Mouse (Mus musculus): ENCODE results near the gene Gm5767. TPM values are rescaled to one million over a fixed set of nuclear protein-coding genes. Genes with fewer than 3 reads are reported as not detected.
"Not testable (repeated sequence)": the region's sequence is repeated elsewhere in the genome, so short reads cannot be mapped to it uniquely, and the experiment has no call there.

The Gm5767 gene
- total RNA-seq, 2 experiments from 2014 or later = not detected

DNA sequence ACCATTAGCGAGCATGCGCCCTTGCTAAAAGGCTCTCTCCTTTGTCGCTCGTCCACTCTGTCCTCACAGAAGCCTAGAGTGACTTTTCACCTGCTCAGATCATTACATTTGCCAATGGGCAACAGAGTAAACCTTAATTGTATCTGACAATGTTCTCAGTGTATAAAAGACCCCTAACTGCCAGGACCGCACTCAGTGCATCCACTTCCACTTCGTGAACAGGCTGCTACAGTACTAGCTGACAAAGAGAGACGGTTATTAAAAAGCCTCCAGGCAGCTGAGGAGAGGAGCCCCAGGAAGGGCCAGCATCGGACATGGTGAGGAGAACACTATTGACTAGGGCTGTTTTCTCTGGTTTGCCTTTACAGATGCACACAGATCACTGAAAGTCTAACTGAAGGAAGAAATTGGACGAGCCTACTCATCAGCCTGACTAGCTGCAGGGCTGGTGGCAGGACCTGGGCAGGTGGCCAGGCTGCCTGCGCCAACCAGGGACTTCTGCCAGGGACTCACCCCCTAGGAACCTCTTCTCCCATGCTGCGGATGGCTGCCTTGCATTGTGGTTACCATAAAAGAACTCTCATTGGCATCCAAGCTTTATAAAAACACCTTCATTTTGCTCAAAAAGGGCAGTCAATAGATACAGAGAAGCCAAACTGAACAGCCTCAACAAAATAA lies 9.5 kb downstream of the Gm5767 start:
- intact Hi-C loops (cut with DNase I) = no loop called here
- no peak for DNase-seq

DNA sequence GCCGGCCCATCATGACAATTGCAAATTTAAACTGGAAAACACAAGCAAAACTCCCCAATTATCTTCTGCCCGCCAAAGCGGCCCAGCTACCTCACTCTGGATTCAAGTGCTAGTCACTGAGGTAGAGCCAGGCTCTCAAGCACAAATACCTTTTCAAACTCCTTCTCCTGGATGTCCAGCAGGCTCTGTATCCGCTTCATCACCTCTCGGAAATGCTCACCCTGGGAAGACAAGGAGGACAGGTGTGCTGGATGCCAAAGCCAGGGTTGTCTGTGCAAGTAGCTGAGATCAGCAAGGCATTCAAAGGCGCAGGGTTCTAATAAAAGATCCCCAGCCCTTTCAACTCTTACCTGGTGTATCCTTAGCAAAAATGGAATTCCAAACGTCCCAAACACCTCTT lies 10.6 kb downstream of the Gm5767 start:
- DNase-seq = no peak
- intact Hi-C loops (cut with DNase I) = no loop called here

DNA sequence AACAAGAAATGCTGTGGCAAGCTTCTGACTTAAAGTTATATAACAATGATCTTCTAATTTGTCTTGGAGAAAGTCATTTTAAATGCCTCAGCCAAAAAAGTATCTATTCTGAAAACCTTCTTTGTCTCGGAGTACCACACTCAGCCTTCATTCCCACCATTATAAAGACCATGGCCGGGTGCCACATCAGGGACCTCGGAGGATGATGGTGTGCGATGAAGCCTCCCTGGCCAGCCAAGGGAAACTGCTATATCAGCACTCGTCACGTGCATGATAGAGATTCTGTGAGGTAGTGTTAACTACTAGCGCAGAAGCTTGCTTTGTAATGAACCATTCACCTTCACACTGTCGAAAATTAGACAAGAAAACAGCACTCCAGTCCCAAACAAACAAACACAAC lies 19.0 kb downstream of the Gm5767 start:
- intact Hi-C loops (cut with DNase I) = no loop called here
- DNase-seq = no peak

DNA sequence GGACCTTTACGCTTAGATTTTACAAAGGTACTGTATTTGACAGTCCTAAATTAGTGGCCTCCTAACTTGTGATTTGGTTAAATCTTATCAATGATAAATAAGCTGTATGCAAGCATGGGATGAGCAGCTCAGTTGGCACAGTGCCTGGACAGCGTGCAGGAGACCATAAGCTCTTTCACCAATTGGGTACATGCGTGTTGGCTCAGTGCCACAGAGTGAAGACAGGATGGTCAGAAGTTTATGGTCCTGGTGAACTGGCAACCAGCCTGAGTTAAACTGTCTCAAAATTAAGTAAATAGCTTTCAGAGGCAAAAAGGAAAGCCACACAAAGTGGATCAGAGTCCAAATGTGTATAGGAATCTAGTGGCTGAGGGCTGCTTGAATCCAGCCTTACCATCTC lies 20.0 kb downstream of the Gm5767 start:
- intact Hi-C loops (cut with DNase I) = no loop called here
- DNase-seq = no peak

DNA sequence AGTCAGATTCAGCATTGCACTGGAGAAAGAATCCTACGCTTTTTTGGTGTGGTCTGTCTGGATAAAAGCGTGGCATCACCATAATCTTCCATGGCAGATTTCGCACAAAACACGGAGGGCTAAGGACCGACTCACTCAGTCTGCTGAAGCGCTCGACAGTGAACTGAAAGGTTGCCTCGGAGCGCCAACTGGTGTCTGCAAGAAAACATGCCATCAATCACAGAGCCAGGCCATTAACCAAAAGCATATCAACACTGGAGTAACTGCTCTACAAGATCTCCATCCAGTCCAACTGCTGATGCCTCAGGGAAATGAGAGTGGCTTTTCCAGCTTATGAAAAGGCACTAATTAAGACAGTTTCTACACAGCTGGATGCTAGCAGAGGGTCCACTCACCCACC lies 31.4 kb downstream of the Gm5767 start:
- intact Hi-C loops (cut with DNase I) = no loop called here
- no peak for DNase-seq

DNA sequence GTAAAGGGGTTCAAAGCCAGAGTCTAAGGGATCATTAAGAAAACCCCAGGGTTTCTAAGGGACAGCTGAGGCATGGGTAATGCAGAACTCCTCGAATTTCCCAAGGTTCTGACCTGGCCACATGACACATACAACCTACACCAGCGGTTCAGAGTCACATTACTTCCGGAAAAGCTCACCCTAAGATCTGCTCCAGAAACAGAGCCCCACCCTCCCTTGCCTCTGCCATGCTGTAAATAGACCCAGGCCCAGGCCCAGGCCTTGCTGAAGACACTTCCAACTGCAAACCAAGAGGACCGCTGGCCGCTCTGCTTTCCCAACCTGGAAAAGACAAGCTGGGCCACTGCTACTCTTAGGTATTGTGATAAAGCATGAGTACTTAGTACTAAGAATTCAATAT lies 34.3 kb downstream of the Gm5767 start:
- DNase-seq = no peak

GRCm38 (mm10) chr16:8715513-8716080 lies 35.0 kb downstream of the Gm5767 start:
- intact Hi-C loops (cut with DNase I) = no loop called here
- DNase-seq = no peak

More for the DNA sequence above, 34.3 kb downstream of the Gm5767 start:
- intact Hi-C loops (cut with DNase I) = no loop called here

- no peak for DNase-seq
- intact Hi-C loops (cut with DNase I) = no loop called here
Observed at GRCm38 (mm10) chr16:8716300-8716699, 35.7 kb downstream of the Gm5767 start.

DNA sequence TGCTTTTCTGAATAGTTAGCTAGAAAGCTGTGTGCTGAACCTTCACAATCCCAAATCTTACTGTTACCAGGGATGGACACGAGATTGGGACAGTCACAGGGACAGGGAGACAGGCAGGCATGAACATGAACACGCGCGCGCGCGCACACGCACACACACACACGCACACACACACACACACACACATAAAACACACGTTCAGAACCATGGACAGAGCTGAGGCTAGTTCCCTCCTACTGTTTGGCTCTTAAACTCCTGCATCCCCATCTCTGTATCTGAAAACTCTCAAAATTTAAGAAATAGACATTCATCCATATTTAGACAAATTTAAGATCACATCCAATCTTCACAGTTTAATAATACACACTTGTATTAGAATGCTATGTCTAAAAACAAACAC lies 37.2 kb downstream of the Gm5767 start:
- no peak for DNase-seq
- intact Hi-C loops (cut with DNase I) = no loop called here

GRCm38 (mm10) chr16:8720447-8720846 lies 39.9 kb downstream of the Gm5767 start:
- no peak for DNase-seq
- intact Hi-C loops (cut with DNase I) = no loop called here

DNA sequence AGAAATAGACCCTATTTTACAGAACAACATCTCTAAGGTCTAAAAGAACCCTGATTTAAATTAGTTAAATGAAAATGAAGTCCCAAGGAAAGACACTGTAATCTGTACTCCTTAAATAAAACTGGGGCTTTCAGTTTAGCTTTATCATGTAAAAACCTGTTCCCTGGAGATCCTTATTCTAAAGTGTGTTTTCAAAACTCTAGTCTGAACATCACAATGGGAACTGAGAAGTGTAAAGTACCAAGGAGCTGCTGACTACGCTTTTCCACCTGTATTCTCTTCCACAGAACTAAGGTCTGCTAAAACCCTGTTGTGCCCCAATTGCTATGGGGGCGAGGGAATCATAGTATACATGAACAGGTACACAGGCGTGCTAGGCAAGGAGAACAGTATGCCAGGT lies 43.5 kb downstream of the Gm5767 start:
- no peak for DNase-seq
- intact Hi-C loops (cut with DNase I) = no loop called here

DNA sequence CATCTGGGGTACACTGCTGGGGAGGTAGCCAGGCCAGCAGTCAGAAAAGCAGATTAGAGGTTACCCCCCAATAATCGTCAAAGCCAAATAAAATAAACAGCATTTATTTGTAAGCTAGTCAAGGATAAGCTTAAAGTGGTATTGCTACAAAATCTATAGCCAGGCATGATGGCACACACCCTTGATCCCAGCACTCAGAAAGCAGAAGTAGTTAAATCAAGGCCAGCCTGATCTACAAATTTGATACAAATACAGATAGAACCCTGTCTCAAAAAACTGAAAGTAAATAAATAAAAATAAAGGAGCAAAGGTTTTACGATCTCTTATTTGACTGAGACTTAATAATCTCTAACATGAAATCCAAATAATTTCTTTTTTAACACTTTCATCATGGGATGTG lies 45.2 kb downstream of the Gm5767 start:
- no peak for DNase-seq
- intact Hi-C loops (cut with DNase I) = no loop called here

GRCm38 (mm10) chr16:8728111-8728748 lies 47.7 kb downstream of the Gm5767 start:
- DNase-seq = no peak
- intact Hi-C loops (cut with DNase I) = no loop called here

DNA sequence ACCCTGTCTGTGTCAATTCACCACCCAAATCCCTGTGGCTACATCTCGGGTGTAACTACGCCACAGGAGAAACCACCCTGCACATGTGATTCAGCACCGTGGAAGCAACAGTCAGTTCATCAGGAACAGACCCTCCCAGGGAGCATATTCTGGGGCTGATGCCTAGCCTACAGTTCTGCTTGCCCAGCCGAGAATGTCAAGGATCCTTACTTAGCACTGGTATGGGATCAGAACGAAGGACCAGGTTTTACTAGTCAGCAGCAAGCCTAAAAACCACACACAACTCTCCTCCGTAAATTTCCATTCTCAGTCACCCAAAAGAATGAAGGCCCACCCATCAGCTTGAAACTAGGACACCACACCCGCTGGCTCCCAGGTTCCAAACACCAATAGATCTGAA lies 51.1 kb downstream of the Gm5767 start:
- intact Hi-C loops (cut with DNase I) = no loop called here
- no peak for DNase-seq

GRCm38 (mm10) chr16:8732450-8732849 lies 51.9 kb downstream of the Gm5767 start:
- DNase-seq = not testable (repeated sequence)

More at GRCm38 (mm10) chr16:8732450-8732849, 51.9 kb downstream of the Gm5767 start:
- intact Hi-C loops (cut with DNase I) = not testable (repeated sequence)

Other genes starting within 250 kb of the Gm5767 start
- 10 to 100 TPM; 73.9 to 82.4 TPM for gene Mettl22, start 210.0 kb upstream of the Gm5767 start, total RNA-seq (2021)
- 1 to 10 TPM; 1.9 to 2.8 TPM for gene Abat, start 167.3 kb upstream of the Gm5767 start, total RNA-seq (2021)
- gene Pmm2, start 43.1 kb upstream of the Gm5767 start, total RNA-seq (2021) = 10 to 100 TPM; 16.4 to 18.3 TPM
- 10 to 100 TPM in 1 of 2 experiments, 1 to 10 TPM in 1; 8.9 to 12.5 TPM for gene Tmem186, start 43.1 kb upstream of the Gm5767 start, total RNA-seq (2021)
- gene Carhsp1, start 8.6 kb upstream of the Gm5767 start, total RNA-seq (2021) = 1 to 10 TPM; 5.4 to 6.4 TPM
- gene Usp7, start 111.5 kb downstream of the Gm5767 start, total RNA-seq (2021) = 10 to 100 TPM; 48.3 to 57.0 TPM
- gene 1810013L24Rik, start 149.3 kb downstream of the Gm5767 start, total RNA-seq (2021) = 10 to 100 TPM; 79.2 to 94.8 TPM

Measured in gastrocnemius, postnatal 36 days (tissue).